Mouse (Mus musculus): ENCODE data around the gene Bcl9.

The Bcl9 gene

GRCm38 (mm10) chr3:97172632-97173031 is 125.1 kb downstream of the Bcl9 start:
- DNase-seq (ENCODE audit: low spot score in 2 of 2), result no peak

GRCm38 (mm10) chr3:97172231-97172630 is 125.5 kb downstream of the Bcl9 start:
- DNase-seq (ENCODE audit: low spot score in 2 of 2), result no peak

GRCm38 (mm10) chr3:97171531-97171930 is 126.2 kb downstream of the Bcl9 start:
- no peak for DNase-seq (ENCODE audit: low spot score in 2 of 2)

- no peak for DNase-seq (ENCODE audit: low spot score in 2 of 2)
Observed at GRCm38 (mm10) chr3:97167126-97167525, 130.6 kb downstream of the Bcl9 start.

GRCm38 (mm10) chr3:97164477-97164876 is 133.2 kb downstream of the Bcl9 start:
- no peak for DNase-seq (ENCODE audit: low spot score in 2 of 2)

- no peak for DNase-seq (ENCODE audit: low spot score in 2 of 2)
Observed at GRCm38 (mm10) chr3:97161773-97162172, 135.9 kb downstream of the Bcl9 start.

- peak; percentile 37 to 67 for DNase-seq (ENCODE audit: low spot score in 2 of 2)
Observed at GRCm38 (mm10) chr3:97160908-97161307, 136.8 kb downstream of the Bcl9 start.

- no peak for DNase-seq (ENCODE audit: low spot score in 2 of 2)
Observed at GRCm38 (mm10) chr3:97159986-97160385, 137.7 kb downstream of the Bcl9 start.

GRCm38 (mm10) chr3:97159509-97159850 is 138.2 kb downstream of the Bcl9 start:
- DNase-seq (ENCODE audit: low spot score in 2 of 2), result no peak

GRCm38 (mm10) chr3:97158611-97159508 is 138.9 kb downstream of the Bcl9 start, which contains the start of gene Acp6:
Gene Acp6, plus strand, starts transcription at chr3:97158777.
- peak; percentile 85 to 92 for DNase-seq (ENCODE audit: low spot score in 2 of 2)

GRCm38 (mm10) chr3:97157958-97158599 is 139.6 kb downstream of the Bcl9 start:
- peak; percentile 80 to 82 for DNase-seq (ENCODE audit: low spot score in 2 of 2)

GRCm38 (mm10) chr3:97157308-97157707 is 140.4 kb downstream of the Bcl9 start:
- DNase-seq (ENCODE audit: low spot score in 2 of 2), result no peak

- DNase-seq (ENCODE audit: low spot score in 2 of 2), result no peak
Observed at GRCm38 (mm10) chr3:97156431-97156830, 141.3 kb downstream of the Bcl9 start.
